Mouse (Mus musculus) embryonic facial prominence, embryonic 12.5 days (tissue): ENCODE results near the gene Tmem59l. TPM values are rescaled to one million over a fixed set of nuclear protein-coding genes. Genes with fewer than 3 reads are reported as not detected.

ENCODE experiments used
- ATAC-seq: fragments of 200-750 bp; cut with Nextera tagmentation; 2 replicates; pipeline ENCODE4 v1.8.0; 2017; ENCODE audit not compliant: insufficient number of reproducible peaks, insufficient read depth, low FRiP score, low TSS enrichment
- H3K27ac ChIP-seq: fragments of 300-500 bp; sonication (generic); 2 replicates; pipeline ENCODE4 v1.5.1; 2016; ENCODE audit warnings: mild to moderate bottlenecking
- H3K27me3 ChIP-seq: fragments of 300-500 bp; sonication (generic); 2 replicates; pipeline ENCODE4 v1.6.1; 2016; ENCODE audit warnings: mild to moderate bottlenecking, moderate library complexity
- H3K36me3 ChIP-seq: fragments of 300-500 bp; sonication (generic); 2 replicates; pipeline ENCODE4 v1.6.1; 2016; ENCODE audit warnings: mild to moderate bottlenecking
- H3K4me1 ChIP-seq: fragments of 300-500 bp; sonication (generic); 2 replicates; pipeline ENCODE4 v1.6.1; 2016
- H3K4me2 ChIP-seq: fragments of 300-500 bp; sonication (generic); replicated peaks from 2 replicates; pipeline ENCODE4 v1.6.1; 2016; ENCODE audit warnings: mild to moderate bottlenecking, moderate library complexity
- H3K4me3 ChIP-seq: fragments of 300-500 bp; sonication (generic); 2 replicates; pipeline ENCODE4 v1.5.1; 2016; ENCODE audit warnings: mild to moderate bottlenecking
- H3K9ac ChIP-seq: fragments of 300-500 bp; sonication (generic); 2 replicates; pipeline ENCODE4 v1.6.1; 2016; ENCODE audit warnings: mild to moderate bottlenecking, moderate library complexity
- H3K9me3 ChIP-seq: fragments of 300-500 bp; sonication (generic); 2 replicates; pipeline ENCODE4 v1.6.1; 2016; ENCODE audit warnings: mild to moderate bottlenecking, moderate library complexity
- WGBS: fragments of 180-500 bp; shearing (Covaris S2); methylation state at CpG from one replicate; pipeline ENCODE4 v1.1.7; 2016; 5-methylcytosine and 5-hydroxymethylcytosine counted together
- polyA plus RNA-seq: library from polyadenylated mRNA; unstranded; fragments of >200 nt; fragmentation: Nextera tagmentation; extraction: Ambion mirVana; gene quantifications from 2 replicates; pipeline ENCODE4 v1.2.1, GENCODE M21; 2016

Gene Tmem59l
- polyA plus RNA-seq, result 27.1 and 29.6 TPM in 2 replicates

DNA sequence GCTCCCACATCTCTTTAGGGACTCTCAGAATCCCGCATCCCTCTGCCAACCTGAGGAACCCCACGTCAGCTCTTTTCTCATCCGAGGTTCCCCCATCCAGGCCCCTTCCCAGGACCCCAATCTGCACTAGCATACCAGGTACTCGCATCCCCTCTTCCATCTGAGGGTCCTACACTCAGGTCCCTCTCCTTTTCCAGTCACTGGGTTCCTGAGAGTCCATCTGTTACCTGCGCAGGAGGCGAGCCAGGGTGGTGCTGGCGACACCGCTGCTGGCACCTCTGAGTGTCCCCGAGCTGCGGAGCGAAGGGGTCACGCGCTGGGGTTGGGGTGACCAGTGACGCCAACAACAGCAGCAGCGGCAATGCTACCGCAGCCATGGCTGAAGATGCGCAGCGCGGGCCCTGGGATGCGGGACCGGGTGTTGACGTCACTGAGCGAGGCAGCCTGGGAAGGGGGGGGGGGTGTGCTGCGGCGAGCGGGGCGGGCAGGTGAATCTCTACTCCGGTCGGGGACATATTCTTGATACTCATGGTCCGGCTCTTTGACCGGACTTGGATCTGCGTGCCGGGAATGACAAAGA lies at the start of gene Tmem59l:
Tmem59l (minus strand) TSS at position 418 of the 580 bp plus-strand sequence.
- peak within 1 kb of the TSS; percentile 38 for H3K9ac ChIP-seq
- no peak for ATAC-seq
- peak within 1 kb of the TSS; percentile 4; the same call in 1 of the 2 replicates for H3K27ac ChIP-seq
- peak within 1 kb of the TSS; percentile 39 for H3K4me3 ChIP-seq
- no peaks in the 10 kb centered on the region for H3K9me3 ChIP-seq
- H3K4me1 ChIP-seq, result peaks cover 55% of the 10 kb centered on the region
- WGBS, result 5% methylated on average over 33 of the region's 33 CpGs
- peak within 1 kb of the TSS; percentile 72 for H3K4me2 ChIP-seq
- no peaks in the 10 kb centered on the region for H3K36me3 ChIP-seq
- peaks cover 72% of the 10 kb centered on the region for H3K27me3 ChIP-seq

DNA sequence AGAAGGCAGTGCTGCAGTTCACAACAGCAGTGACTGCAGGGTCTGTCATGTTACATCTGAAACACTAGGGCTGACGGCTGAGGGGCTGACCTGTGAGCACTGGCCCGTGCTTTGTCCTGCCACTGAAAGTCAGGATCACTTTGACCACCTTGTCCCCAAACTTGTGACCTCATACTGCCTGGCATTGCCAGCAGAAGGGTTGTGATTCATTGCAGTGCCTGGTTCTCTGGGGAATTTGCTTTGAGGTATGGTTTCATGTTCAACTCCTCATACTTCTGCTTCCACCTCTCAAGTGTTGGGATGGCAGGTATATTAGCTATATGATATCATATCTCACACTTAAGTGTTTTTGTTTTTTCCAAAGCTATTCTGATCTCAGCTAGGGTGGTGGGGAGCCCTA lies 48.5 kb upstream of the Tmem59l start:
- H3K9me3 ChIP-seq, result no peaks in the 10 kb centered on the region
- H3K27me3 ChIP-seq, result no peaks in the 10 kb centered on the region
- H3K4me3 ChIP-seq, result no peak overlapping the region
- ATAC-seq, result no peak
- H3K27ac ChIP-seq, result no peak overlapping the region
- peaks cover 11% of the 10 kb centered on the region for H3K4me1 ChIP-seq
- no peak overlapping the region for H3K9ac ChIP-seq
- no peak overlapping the region for H3K4me2 ChIP-seq
- 93% methylated on average over 2 of the region's 2 CpGs for WGBS
- peaks cover 64% of the 10 kb centered on the region for H3K36me3 ChIP-seq

DNA sequence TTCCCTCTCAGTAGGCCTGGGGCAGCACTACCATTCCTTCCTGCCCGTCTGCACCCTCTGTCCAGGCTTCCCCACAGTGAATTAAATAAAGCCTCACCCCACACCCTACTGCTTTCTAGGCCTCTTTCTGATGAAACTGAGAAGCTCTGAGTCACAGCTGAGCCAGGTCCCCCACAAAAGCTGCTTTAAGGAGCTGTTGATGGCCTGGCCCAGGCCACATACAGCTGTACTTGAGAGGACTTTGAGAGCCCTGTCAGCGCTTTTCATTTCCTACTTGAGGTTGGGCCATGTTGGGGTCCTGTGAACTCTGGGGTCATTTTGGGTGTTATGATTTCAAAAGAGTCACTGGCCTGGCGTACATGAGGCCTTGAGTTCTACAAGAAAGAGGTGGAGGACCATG lies 48.1 kb upstream of the Tmem59l start:
- no peak overlapping the region for H3K27ac ChIP-seq
- H3K9me3 ChIP-seq, result no peaks in the 10 kb centered on the region
- H3K4me3 ChIP-seq, result no peak overlapping the region
- no peak overlapping the region for H3K9ac ChIP-seq
- WGBS, result 88% methylated on average over 3 of the region's 3 CpGs
- H3K4me2 ChIP-seq, result no peak overlapping the region
- ATAC-seq, result no peak
- peaks cover 67% of the 10 kb centered on the region for H3K36me3 ChIP-seq
- no peaks in the 10 kb centered on the region for H3K27me3 ChIP-seq
- peaks cover 6% of the 10 kb centered on the region for H3K4me1 ChIP-seq

DNA sequence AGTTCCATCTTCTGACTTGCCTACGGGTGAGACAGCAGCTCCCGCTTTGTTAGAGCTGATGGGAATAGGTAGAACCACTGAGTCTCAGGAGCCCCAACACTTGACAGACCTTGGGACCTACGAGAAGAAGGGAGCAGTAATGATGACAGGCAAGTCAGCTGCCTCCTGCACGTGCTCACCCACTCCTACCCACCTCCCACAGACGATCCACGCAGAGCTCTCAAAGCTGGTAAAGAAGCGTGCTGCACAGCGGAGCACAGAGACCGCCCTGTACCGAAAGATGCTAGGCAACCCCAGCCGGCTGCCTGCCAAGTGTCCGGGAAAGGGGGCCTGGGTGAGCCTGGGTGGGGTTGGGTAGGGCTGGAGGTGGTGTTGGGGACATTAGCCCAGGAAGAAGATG lies 47.1 kb upstream of the Tmem59l start:
- Histone ChIP-seq H3K4me1 (peaks cover 6% of the 10 kb centered on the region), H3K4me3 (no peak overlapping the region), H3K9ac (no peak overlapping the region), H3K36me3 (peaks cover 77% of the 10 kb centered on the region), H3K4me2 (no peak overlapping the region), H3K27me3 (no peaks in the 10 kb centered on the region), H3K9me3 (no peaks in the 10 kb centered on the region), H3K27ac (no peak overlapping the region)
- WGBS, result 94% methylated on average over 12 of the region's 12 CpGs
- no peak for ATAC-seq

DNA sequence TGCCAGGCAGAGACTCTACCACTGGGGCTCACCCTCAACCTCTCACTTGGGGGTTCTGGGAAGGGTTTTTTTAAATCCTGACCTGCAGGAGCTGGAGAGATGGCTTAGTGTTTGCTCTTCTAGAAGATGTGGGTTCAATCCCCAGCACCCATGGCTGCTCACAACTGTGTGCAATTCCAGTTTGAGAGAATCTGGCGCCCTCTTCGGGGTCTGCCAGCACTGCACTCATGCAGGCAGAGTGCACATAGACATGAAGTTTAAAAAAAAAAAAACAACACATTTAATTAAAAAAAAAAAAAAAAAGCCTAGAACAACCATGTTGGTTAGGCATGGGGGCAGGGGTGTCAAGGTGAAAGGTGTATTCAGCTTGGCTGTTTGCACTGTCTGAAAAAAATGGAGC lies 43.2 kb upstream of the Tmem59l start:
- no peak for ATAC-seq
- WGBS, result 97% methylated on average over 2 of the region's 2 CpGs
- no peaks in the 10 kb centered on the region for H3K9me3 ChIP-seq
- H3K27ac ChIP-seq, result no peak overlapping the region
- no peaks in the 10 kb centered on the region for H3K27me3 ChIP-seq
- no peak overlapping the region for H3K4me2 ChIP-seq
- peaks cover 60% of the 10 kb centered on the region for H3K36me3 ChIP-seq
- no peak overlapping the region for H3K4me3 ChIP-seq
- no peak overlapping the region for H3K9ac ChIP-seq
- H3K4me1 ChIP-seq, result peaks cover 22% of the 10 kb centered on the region

DNA sequence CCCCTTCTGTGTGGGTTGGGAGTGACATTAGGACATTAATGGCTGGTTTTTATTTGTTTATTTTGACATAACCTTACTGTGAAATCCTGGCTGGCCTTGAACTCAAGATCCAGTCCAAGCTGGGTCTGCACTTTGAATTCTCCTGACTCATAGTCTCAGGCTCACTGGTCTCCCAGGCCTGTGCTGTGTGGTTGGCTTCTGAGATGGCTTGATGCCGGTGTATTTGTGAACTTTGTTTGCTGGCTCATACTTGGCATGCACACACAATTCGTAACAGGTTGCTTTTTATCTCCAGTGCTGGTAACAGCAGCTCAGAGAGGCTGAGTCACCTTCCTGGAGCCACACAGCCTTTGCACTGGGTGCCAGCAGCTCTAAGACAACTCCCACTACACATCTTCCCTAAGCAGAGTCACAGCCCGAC lies 42.6 kb upstream of the Tmem59l start:
- Histone ChIP-seq H3K9me3 (no peaks in the 10 kb centered on the region), H3K27ac (no peak overlapping the region), H3K4me1 (peaks cover 22% of the 10 kb centered on the region), H3K4me2 (no peak overlapping the region), H3K27me3 (no peaks in the 10 kb centered on the region), H3K4me3 (no peak overlapping the region), H3K36me3 (peaks cover 54% of the 10 kb centered on the region), H3K9ac (no peak overlapping the region)
- 91% methylated on average over 3 of the region's 3 CpGs for WGBS
- ATAC-seq, result no peak

DNA sequence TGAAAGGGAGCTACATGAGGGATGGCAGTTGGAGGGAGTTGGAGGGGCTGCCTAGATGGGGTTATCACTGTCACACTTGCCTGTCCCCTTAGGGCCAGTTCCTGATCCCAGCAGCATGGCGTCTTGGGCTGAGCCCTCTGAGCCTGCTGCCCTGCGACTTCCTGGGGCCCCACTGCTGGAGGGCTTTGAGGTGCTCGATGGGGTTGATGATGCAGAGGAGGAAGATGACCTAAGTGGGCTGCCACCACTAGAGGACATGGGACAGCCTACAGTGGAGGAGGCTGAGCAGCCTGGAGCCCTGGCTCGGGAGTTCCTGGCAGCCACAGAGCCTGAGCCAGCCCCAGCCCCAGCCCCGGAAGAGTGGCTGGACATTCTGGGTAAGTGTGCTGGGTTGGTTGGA lies 42.1 kb upstream of the Tmem59l start:
- Histone ChIP-seq H3K9ac (no peak overlapping the region), H3K27me3 (no peaks in the 10 kb centered on the region), H3K4me3 (no peak overlapping the region), H3K27ac (no peak overlapping the region), H3K4me1 (peaks cover 22% of the 10 kb centered on the region), H3K9me3 (no peaks in the 10 kb centered on the region), H3K4me2 (0 out of 2 replicates have a peak overlapping the region, but pooled peaks have one; percentile 2), H3K36me3 (peaks cover 50% of the 10 kb centered on the region)
- 79% methylated on average over 5 of the region's 5 CpGs for WGBS
- ATAC-seq, result no peak

DNA sequence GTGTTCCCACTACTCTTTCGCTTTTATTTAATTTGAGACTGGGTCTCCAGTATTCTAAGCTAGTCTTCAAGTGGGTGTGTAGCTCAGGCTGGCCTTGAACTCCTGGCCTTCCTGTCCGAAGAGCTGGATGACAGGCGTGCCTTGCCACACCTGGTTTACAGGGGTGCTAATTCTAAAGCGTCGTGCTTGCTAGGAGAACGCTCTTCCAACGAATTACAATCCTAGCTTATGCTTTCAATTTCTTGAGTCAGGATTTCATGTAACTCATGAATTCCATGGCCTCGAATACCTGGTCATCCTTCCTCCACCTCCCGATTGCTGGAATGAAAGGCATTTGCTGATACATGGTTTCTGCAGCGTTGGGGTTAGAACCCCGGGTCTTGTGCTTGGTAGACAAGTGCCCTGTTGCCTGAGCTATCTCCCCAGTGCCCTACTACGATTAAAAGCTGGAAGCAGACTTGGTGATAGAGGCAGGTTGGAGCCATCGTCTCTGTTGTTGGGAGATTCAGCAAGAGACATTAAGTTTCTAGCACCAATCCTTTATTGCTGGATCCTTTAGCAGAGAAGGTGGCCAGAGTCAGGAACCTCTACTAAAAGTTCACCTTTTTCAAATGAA lies 41.1 kb upstream of the Tmem59l start:
- Histone ChIP-seq H3K4me3 (peak overlapping the region; percentile 72), H3K27me3 (no peaks in the 10 kb centered on the region), H3K9ac (peak overlapping the region; percentile 81), H3K4me2 (peak overlapping the region; percentile 79), H3K27ac (peak overlapping the region; percentile 79), H3K9me3 (no peaks in the 10 kb centered on the region), H3K4me1 (peaks cover 22% of the 10 kb centered on the region), H3K36me3 (peaks cover 40% of the 10 kb centered on the region)
- ATAC-seq, result no peak
- 29% methylated on average over 13 of the region's 13 CpGs for WGBS

DNA sequence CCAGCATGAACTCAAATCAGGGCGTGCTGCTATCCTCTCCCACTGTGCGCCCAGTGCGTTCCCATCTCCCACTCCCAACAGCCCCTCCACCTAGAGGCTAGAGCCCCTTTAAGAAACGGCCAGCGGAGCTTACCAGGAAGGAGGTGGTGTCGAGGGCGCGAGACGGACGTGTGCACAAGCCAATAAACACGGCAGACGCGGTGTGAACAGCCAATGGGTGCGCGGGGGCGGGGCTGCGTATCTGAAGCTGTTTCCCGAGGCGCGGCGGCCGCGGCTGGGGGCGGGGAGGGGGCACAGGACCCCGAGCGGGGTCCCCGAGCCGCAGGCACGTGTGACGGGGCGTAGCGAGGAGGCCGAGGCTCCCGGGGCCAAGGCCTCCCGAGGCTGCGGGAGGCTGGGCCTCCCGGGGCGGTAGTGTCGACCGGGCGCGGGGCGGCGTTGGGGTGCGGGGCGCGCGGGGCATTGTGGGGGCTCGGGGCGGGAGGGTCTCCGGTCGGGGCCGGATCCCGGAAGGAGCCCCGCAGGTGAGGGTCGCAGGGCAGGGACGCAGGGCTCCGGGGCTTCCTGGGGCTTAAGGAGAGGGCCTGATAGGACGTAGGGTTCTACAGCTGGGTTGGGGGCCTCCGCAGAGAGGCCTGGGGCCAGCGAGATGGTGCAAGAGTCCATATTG lies 40.5 kb upstream of the Tmem59l start, which contains the start of the genes Fkbp8 and Kxd1:
Fkbp8 (plus strand) TSS at position 213 of the 670 bp plus-strand sequence.
Kxd1 (minus strand) TSS at position 445 of the 670 bp plus-strand sequence.
- WGBS, result 1% methylated on average over 59 of the region's 61 CpGs
- H3K27ac ChIP-seq, result peak within 1 kb of the TSS; percentile 79
- H3K4me3 ChIP-seq, result peak within 1 kb of the TSS; percentile 72
- ATAC-seq, result peak; percentile 93
- no peaks in the 10 kb centered on the region for H3K27me3 ChIP-seq
- peak within 1 kb of the TSS; percentile 81 for H3K9ac ChIP-seq
- peaks cover 22% of the 10 kb centered on the region for H3K4me1 ChIP-seq
- no peaks in the 10 kb centered on the region for H3K9me3 ChIP-seq
- peaks cover 33% of the 10 kb centered on the region for H3K36me3 ChIP-seq
- peak within 1 kb of the TSS; percentile 79 for H3K4me2 ChIP-seq

DNA sequence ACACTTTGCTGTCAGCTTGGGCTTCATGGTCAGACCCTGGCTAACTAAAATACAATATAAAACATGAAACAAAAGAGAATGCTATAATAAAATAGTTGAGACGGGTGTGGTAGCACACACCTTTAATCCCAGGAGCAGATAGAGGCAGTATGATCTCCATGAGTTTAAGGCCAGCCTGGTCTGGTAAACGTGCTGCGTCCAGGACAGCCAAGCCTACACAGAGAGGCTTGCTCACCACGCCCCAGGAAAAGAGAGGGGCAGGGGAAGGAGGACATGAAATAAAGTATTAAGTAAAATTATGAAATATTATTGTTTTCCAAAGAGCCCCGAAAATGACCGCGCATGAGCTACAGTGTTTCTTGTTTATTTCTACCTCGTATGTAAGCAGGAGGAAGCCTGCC lies 40.0 kb upstream of the Tmem59l start:
- ATAC-seq, result no peak
- WGBS, result 2% methylated on average over 8 of the region's 8 CpGs

DNA sequence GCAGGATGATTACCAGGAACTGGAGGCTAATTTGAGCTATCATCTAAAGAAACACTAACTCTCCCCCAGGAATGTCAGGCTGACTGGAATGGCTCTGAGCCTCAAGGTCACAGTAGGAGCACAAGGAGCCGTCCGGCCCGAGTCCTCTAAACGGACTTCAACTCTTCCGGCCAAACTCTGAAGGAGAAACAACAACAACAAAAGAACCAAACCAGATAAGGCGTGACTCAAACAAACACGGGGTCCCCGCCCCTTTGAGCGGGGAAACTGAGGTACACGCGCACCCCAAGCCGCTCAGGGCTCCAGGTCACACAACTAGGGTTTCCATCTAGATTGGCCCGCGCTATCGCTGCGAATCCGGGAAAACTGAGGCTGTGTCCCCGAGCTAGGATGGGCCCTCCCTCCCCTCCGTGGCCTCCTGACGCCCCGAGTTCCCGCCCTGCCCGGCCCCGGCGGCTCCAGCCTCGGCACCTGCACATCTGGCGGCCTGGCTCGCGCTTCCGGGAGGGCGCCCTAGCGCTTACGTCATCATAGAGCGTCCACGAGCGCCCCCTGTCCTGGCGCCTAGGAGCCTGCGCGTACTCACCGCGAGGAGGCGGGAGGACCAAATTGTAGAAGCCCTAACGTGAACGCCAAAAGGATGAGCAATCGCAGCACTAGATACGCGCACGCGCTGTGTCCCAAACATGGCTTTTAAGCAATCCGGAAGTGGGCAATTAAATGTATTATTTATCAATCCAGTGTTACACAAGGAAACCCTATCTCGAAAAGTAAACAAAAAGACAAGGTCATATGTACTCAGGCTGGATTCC lies 35.6 kb upstream of the Tmem59l start:
- Histone ChIP-seq H3K27me3 (no peaks in the 10 kb centered on the region), H3K4me3 (peak overlapping the region; percentile 63), H3K36me3 (peaks cover 7% of the 10 kb centered on the region), H3K27ac (peak overlapping the region; percentile 78), H3K9me3 (no peaks in the 10 kb centered on the region), H3K9ac (peak overlapping the region; percentile 71), H3K4me1 (peaks cover 14% of the 10 kb centered on the region), H3K4me2 (peak overlapping the region; percentile 71)
- peak; percentile 88 for ATAC-seq
- under 1% methylated on average over 51 of the region's 51 CpGs for whole genome bisulfite sequencing

More for the DNA sequence above, 40.0 kb upstream of the Tmem59l start:
- Histone ChIP-seq H3K27ac (0 out of 2 replicates have a peak overlapping the region, but pooled peaks have one; percentile 79), H3K36me3 (peaks cover 28% of the 10 kb centered on the region), H3K9ac (peak overlapping the region; percentile 81), H3K4me3 (peak overlapping the region; percentile 72), H3K27me3 (no peaks in the 10 kb centered on the region), H3K4me1 (peaks cover 26% of the 10 kb centered on the region), H3K4me2 (peak overlapping the region; percentile 79), H3K9me3 (no peaks in the 10 kb centered on the region)
